Mouse (Mus musculus) large intestine, adult 2 months (tissue): ENCODE data around the gene Lrrc46. TPM values are rescaled to one million over a fixed set of nuclear protein-coding genes. Genes with fewer than 3 reads are reported as not detected.

Experiments used
- polyA plus RNA-seq: library from polyadenylated mRNA; depleted of rRNA; stranded (reverse); fragments of >200 nt; gene quantifications from 2 replicates; pipeline ENCODE4 v1.2.3, GENCODE M21; 2012; rRNA removed

Lrrc46 gene
- polyA plus RNA-seq, 1 experiment, result 0.11 TPM

Other genes with a start within 250 kb of the Lrrc46 start
- gene Nfe2l1, start 211.4 kb downstream of the Lrrc46 start, polyA plus RNA-seq, result 75.5 and 79.9 TPM in 2 replicates
- gene Copz2, start 191.5 kb downstream of the Lrrc46 start, polyA plus RNA-seq, result 13.4 and 16.9 TPM in 2 replicates
- gene Cdk5rap3, start 124.9 kb downstream of the Lrrc46 start, polyA plus RNA-seq, result 39.9 and 42.0 TPM in 2 replicates
- gene Prr15l, start 113.3 kb downstream of the Lrrc46 start, polyA plus RNA-seq, result 194 and 206 TPM in 2 replicates
- gene Pnpo, start 97.4 kb downstream of the Lrrc46 start, polyA plus RNA-seq, result 59.4 and 66.0 TPM in 2 replicates
- 11.3 and 13.3 TPM in 2 replicates for gene Sp2, start 58.4 kb downstream of the Lrrc46 start, polyA plus RNA-seq
- 0.12 and 0.22 TPM in 2 replicates for gene Sp6, start 28.0 kb downstream of the Lrrc46 start, polyA plus RNA-seq
- gene Scrn2, start 11.5 kb downstream of the Lrrc46 start, polyA plus RNA-seq, result 32.1 and 38.6 TPM in 2 replicates
- gene Mrpl10, start 153 bp upstream of the Lrrc46 start, polyA plus RNA-seq, result 86.8 and 89.4 TPM in 2 replicates
- 35.3 and 42.6 TPM in 2 replicates for gene Osbpl7, start 9.2 kb upstream of the Lrrc46 start, polyA plus RNA-seq
- gene Tbx21, start 73.9 kb upstream of the Lrrc46 start, polyA plus RNA-seq, result 0.92 and 1.1 TPM in 2 replicates
- 3.1 and 3.7 TPM in 2 replicates for gene Tbkbp1, start 110.1 kb upstream of the Lrrc46 start, polyA plus RNA-seq
- 30.8 and 41.2 TPM in 2 replicates for gene Kpnb1, start 146.5 kb upstream of the Lrrc46 start, polyA plus RNA-seq
- 33.8 and 48.1 TPM in 2 replicates for gene Npepps, start 239.2 kb upstream of the Lrrc46 start, polyA plus RNA-seq